Mouse (Mus musculus): ENCODE data around the gene Dguok. TPM values are rescaled to one million over a fixed set of nuclear protein-coding genes. Genes with fewer than 3 reads are reported as not detected.
A peak's percentile ranks its signal among the peaks of the same experiment; 100 is the strongest.

Gene Dguok
- polyA plus RNA-seq, 1 experiment from 2014 or later = 76.5 TPM

GRCm38 (mm10) chr6:83453706-83454105 lies 53.1 kb downstream of the Dguok start:
- no peaks in the 10 kb centered on the region for H3K9me3 ChIP-seq (ENCODE audit: control insufficient read depth, low read length)
- peaks cover 53% of the 10 kb centered on the region for H3K4me1 ChIP-seq (ENCODE audit: control insufficient read depth, insufficient read depth, low read length)
- H3K4me3 ChIP-seq (ENCODE audit: low read depth, low read length) = peak overlapping the region; percentile 71
- H3K4me2 ChIP-seq (ENCODE audit: low read depth, low read length) = peak overlapping the region; percentile 63
- H3K9ac ChIP-seq (replicated peaks; ENCODE audit: low read depth, low read length) = peak overlapping the region; percentile 50
- WGBS = 28% methylated on average over 11 of the region's 11 CpGs
- ATAC-seq (ENCODE audit: low read depth) = no peak
- no peaks in the 10 kb centered on the region for H3K27me3 ChIP-seq (ENCODE audit: control insufficient read depth, insufficient read depth, low read length)
- no peaks in the 10 kb centered on the region; the same call in 1 of the 2 replicates for H3K36me3 ChIP-seq (ENCODE audit: control insufficient read depth, insufficient read depth, low read length)
- H3K27ac ChIP-seq (ENCODE audit: low read depth, low read length) = no peak overlapping the region

- peak overlapping the region; percentile 19; the same call in 1 of the 2 replicates for H3K4me2 ChIP-seq (ENCODE audit: low read depth, low read length)
- H3K4me3 ChIP-seq (ENCODE audit: low read depth, low read length) = no peak overlapping the region
- H3K27me3 ChIP-seq (ENCODE audit: control insufficient read depth, insufficient read depth, low read length) = no peaks in the 10 kb centered on the region
- no peak overlapping the region for H3K9ac ChIP-seq (replicated peaks; ENCODE audit: low read depth, low read length)
- no peaks in the 10 kb centered on the region for H3K9me3 ChIP-seq (ENCODE audit: control insufficient read depth, low read length)
- no peak overlapping the region for H3K27ac ChIP-seq (ENCODE audit: low read depth, low read length)
- 63% methylated on average over 9 of the region's 9 CpGs for WGBS
- peaks cover 55% of the 10 kb centered on the region for H3K4me1 ChIP-seq (ENCODE audit: control insufficient read depth, insufficient read depth, low read length)
- ATAC-seq (ENCODE audit: low read depth) = no peak
- no peaks in the 10 kb centered on the region; the same call in 1 of the 2 replicates for H3K36me3 ChIP-seq (ENCODE audit: control insufficient read depth, insufficient read depth, low read length)
These were observed 56.1 kb downstream of the Dguok start for GRCm38 (mm10) chr6:83450451-83451303.

GRCm38 (mm10) chr6:83449440-83449839 lies 57.3 kb downstream of the Dguok start:
- no peak for ATAC-seq (ENCODE audit: low read depth)
- Histone ChIP-seq H3K4me3 (ENCODE audit: low read depth, low read length) (no peak overlapping the region), H3K4me2 (ENCODE audit: low read depth, low read length) (no peak overlapping the region), H3K9ac (replicated peaks; ENCODE audit: low read depth, low read length) (no peak overlapping the region), H3K27ac (ENCODE audit: low read depth, low read length) (no peak overlapping the region), H3K9me3 (ENCODE audit: control insufficient read depth, low read length) (no peaks in the 10 kb centered on the region), H3K36me3 (ENCODE audit: control insufficient read depth, insufficient read depth, low read length) (no peaks in the 10 kb centered on the region; the same call in 1 of the 2 replicates), H3K27me3 (ENCODE audit: control insufficient read depth, insufficient read depth, low read length) (no peaks in the 10 kb centered on the region), H3K4me1 (ENCODE audit: control insufficient read depth, insufficient read depth, low read length) (peaks cover 44% of the 10 kb centered on the region)
- WGBS = 76% methylated on average over 3 of the region's 3 CpGs

- Histone ChIP-seq H3K4me1 (ENCODE audit: control insufficient read depth, insufficient read depth, low read length) (peaks cover 42% of the 10 kb centered on the region), H3K27ac (ENCODE audit: low read depth, low read length) (no peak overlapping the region), H3K9ac (replicated peaks; ENCODE audit: low read depth, low read length) (no peak overlapping the region), H3K27me3 (ENCODE audit: control insufficient read depth, insufficient read depth, low read length) (no peaks in the 10 kb centered on the region), H3K4me3 (ENCODE audit: low read depth, low read length) (no peak overlapping the region), H3K9me3 (ENCODE audit: control insufficient read depth, low read length) (no peaks in the 10 kb centered on the region), H3K4me2 (ENCODE audit: low read depth, low read length) (no peak overlapping the region), H3K36me3 (ENCODE audit: control insufficient read depth, insufficient read depth, low read length) (no peaks in the 10 kb centered on the region; the same call in 1 of the 2 replicates)
- ATAC-seq (ENCODE audit: low read depth) = no peak
- WGBS = 87% methylated on average over 4 of the region's 4 CpGs
These were observed 57.9 kb downstream of the Dguok start for GRCm38 (mm10) chr6:83448911-83449310.

GRCm38 (mm10) chr6:83447031-83447430 lies 59.7 kb downstream of the Dguok start:
- Histone ChIP-seq H3K27me3 (ENCODE audit: control insufficient read depth, insufficient read depth, low read length) (no peaks in the 10 kb centered on the region), H3K9me3 (ENCODE audit: control insufficient read depth, low read length) (no peaks in the 10 kb centered on the region), H3K4me2 (ENCODE audit: low read depth, low read length) (no peak overlapping the region), H3K36me3 (ENCODE audit: control insufficient read depth, insufficient read depth, low read length) (no peaks in the 10 kb centered on the region; the same call in 1 of the 2 replicates), H3K9ac (replicated peaks; ENCODE audit: low read depth, low read length) (no peak overlapping the region), H3K4me1 (ENCODE audit: control insufficient read depth, insufficient read depth, low read length) (peaks cover 44% of the 10 kb centered on the region), H3K4me3 (ENCODE audit: low read depth, low read length) (no peak overlapping the region), H3K27ac (ENCODE audit: low read depth, low read length) (no peak overlapping the region)
- WGBS = 80% methylated on average over 7 of the region's 7 CpGs
- no peak for ATAC-seq (ENCODE audit: low read depth)

GRCm38 (mm10) chr6:83445796-83446195 lies 61.0 kb downstream of the Dguok start:
- WGBS = 81% methylated on average over 2 of the region's 2 CpGs
- no peak for ATAC-seq (ENCODE audit: low read depth)
- peaks cover 34% of the 10 kb centered on the region for H3K4me1 ChIP-seq (ENCODE audit: control insufficient read depth, insufficient read depth, low read length)
- no peak overlapping the region for H3K4me3 ChIP-seq (ENCODE audit: low read depth, low read length)
- H3K4me2 ChIP-seq (ENCODE audit: low read depth, low read length) = no peak overlapping the region
- no peaks in the 10 kb centered on the region for H3K36me3 ChIP-seq (ENCODE audit: control insufficient read depth, insufficient read depth, low read length)
- no peaks in the 10 kb centered on the region for H3K27me3 ChIP-seq (ENCODE audit: control insufficient read depth, insufficient read depth, low read length)
- H3K27ac ChIP-seq (ENCODE audit: low read depth, low read length) = no peak overlapping the region
- H3K9me3 ChIP-seq (ENCODE audit: control insufficient read depth, low read length) = no peaks in the 10 kb centered on the region
- no peak overlapping the region for H3K9ac ChIP-seq (replicated peaks; ENCODE audit: low read depth, low read length)

- peak; percentile 28; the same call in 1 of the 2 replicates for ATAC-seq (ENCODE audit: low read depth)
- Histone ChIP-seq H3K9ac (replicated peaks; ENCODE audit: low read depth, low read length) (no peak overlapping the region), H3K4me2 (ENCODE audit: low read depth, low read length) (peak overlapping the region; percentile 67), H3K4me3 (ENCODE audit: low read depth, low read length) (no peak overlapping the region), H3K9me3 (ENCODE audit: control insufficient read depth, low read length) (no peaks in the 10 kb centered on the region), H3K36me3 (ENCODE audit: control insufficient read depth, insufficient read depth, low read length) (no peaks in the 10 kb centered on the region), H3K27ac (ENCODE audit: low read depth, low read length) (peak overlapping the region; percentile 96), H3K4me1 (ENCODE audit: control insufficient read depth, insufficient read depth, low read length) (peaks cover 48% of the 10 kb centered on the region), H3K27me3 (ENCODE audit: control insufficient read depth, insufficient read depth, low read length) (no peaks in the 10 kb centered on the region)
- 8% methylated on average over 13 of the region's 13 CpGs for WGBS
These were observed 63.1 kb downstream of the Dguok start for GRCm38 (mm10) chr6:83443441-83444340.

GRCm38 (mm10) chr6:83442639-83443038 lies 64.1 kb downstream of the Dguok start:
- Histone ChIP-seq H3K27ac (ENCODE audit: low read depth, low read length) (peak overlapping the region; percentile 96), H3K9me3 (ENCODE audit: control insufficient read depth, low read length) (no peaks in the 10 kb centered on the region), H3K36me3 (ENCODE audit: control insufficient read depth, insufficient read depth, low read length) (no peaks in the 10 kb centered on the region), H3K4me1 (ENCODE audit: control insufficient read depth, insufficient read depth, low read length) (peaks cover 58% of the 10 kb centered on the region), H3K4me3 (ENCODE audit: low read depth, low read length) (no peak overlapping the region), H3K9ac (replicated peaks; ENCODE audit: low read depth, low read length) (no peak overlapping the region), H3K4me2 (ENCODE audit: low read depth, low read length) (peak overlapping the region; percentile 67), H3K27me3 (ENCODE audit: control insufficient read depth, insufficient read depth, low read length) (no peaks in the 10 kb centered on the region)
- ATAC-seq (ENCODE audit: low read depth) = no peak
- 17% methylated on average over 3 of the region's 3 CpGs for WGBS

Data from neural tube, embryonic 14.5 days (tissue).